Mouse (Mus musculus) intestine, embryonic 15.5 days (tissue): ENCODE measurements at regions not wholly inside any gene's neighbourhood (a gene's known extent, or its start where the extent isn't known, plus 50 kb on each side); places are given as distances from the start of the nearest gene placed in this dataset.

Source experiments
- ATAC-seq: fragments of 200-750 bp; cut with Nextera tagmentation; 2 replicates; pipeline ENCODE4 v1.8.0; 2017; ENCODE audit warnings: moderate TSS enrichment, moderate library complexity
- H3K27ac ChIP-seq: fragments of 300-500 bp; sonication (generic); 2 replicates; pipeline ENCODE4 v1.5.1; 2015; ENCODE audit warnings: mild to moderate bottlenecking, inconsistent platforms
- H3K27me3 ChIP-seq: fragments of 300-500 bp; sonication (generic); replicated peaks from 2 replicates; pipeline ENCODE4 v1.6.1; 2015; ENCODE audit warnings: inconsistent platforms
- H3K36me3 ChIP-seq: fragments of 300-500 bp; sonication (generic); 2 replicates; pipeline ENCODE4 v1.6.1; 2015; ENCODE audit warnings: inconsistent platforms
- H3K4me1 ChIP-seq: fragments of 300-500 bp; sonication (generic); replicated peaks from 2 replicates; pipeline ENCODE4 v1.6.1; 2015; ENCODE audit warnings: inconsistent platforms
- H3K4me2 ChIP-seq: fragments of 300-500 bp; sonication (generic); replicated peaks from 2 replicates; pipeline ENCODE4 v1.6.1; 2015; ENCODE audit warnings: mild to moderate bottlenecking, inconsistent platforms
- H3K4me3 ChIP-seq: fragments of 300-500 bp; sonication (generic); replicated peaks from 2 replicates; pipeline ENCODE4 v1.5.1; 2015; ENCODE audit warnings: inconsistent platforms
- H3K9ac ChIP-seq: fragments of 300-500 bp; sonication (generic); 2 replicates; pipeline ENCODE4 v1.6.1; 2015; ENCODE audit warnings: inconsistent platforms
- H3K9me3 ChIP-seq: fragments of 300-500 bp; sonication (generic); 2 replicates; pipeline ENCODE4 v1.6.1; 2016; ENCODE audit warnings: inconsistent platforms
- WGBS: fragments of 180-500 bp; shearing (Covaris S2); methylation state at CpG from one replicate; pipeline ENCODE4 v1.1.7; 2015; 5-methylcytosine and 5-hydroxymethylcytosine counted together

- H3K27ac ChIP-seq, result no peak overlapping the region
These were observed 201.2 kb downstream of the Klf5 start for GRCm38 (mm10) chr14:99499502-99500266.

GRCm38 (mm10) chr14:99504909-99505308 lies 206.4 kb downstream of the Klf5 start:
- no peak overlapping the region for H3K4me2 ChIP-seq
- H3K36me3 ChIP-seq, result no peaks in the 10 kb centered on the region
- H3K4me1 ChIP-seq, result no peaks in the 10 kb centered on the region
- H3K9me3 ChIP-seq, result no peaks in the 10 kb centered on the region
- H3K4me3 ChIP-seq, result no peak overlapping the region
- WGBS, result 72% methylated on average over 4 of the region's 4 CpGs
- ATAC-seq, result no peak
- no peak overlapping the region for H3K27ac ChIP-seq
- H3K27me3 ChIP-seq, result no peaks in the 10 kb centered on the region
- no peak overlapping the region for H3K9ac ChIP-seq

More at GRCm38 (mm10) chr14:99499502-99500266, 201.2 kb downstream of the Klf5 start:
- 76% methylated on average over 7 of the region's 7 CpGs for WGBS
- no peaks in the 10 kb centered on the region for H3K36me3 ChIP-seq
- H3K9ac ChIP-seq, result no peak overlapping the region
- H3K27me3 ChIP-seq, result no peaks in the 10 kb centered on the region
- H3K4me1 ChIP-seq, result no peaks in the 10 kb centered on the region
- no peak overlapping the region for H3K4me3 ChIP-seq
- H3K4me2 ChIP-seq, result no peak overlapping the region
- no peak for ATAC-seq
- no peaks in the 10 kb centered on the region for H3K9me3 ChIP-seq

- H3K9me3 ChIP-seq, result no peaks in the 10 kb centered on the region
- no peak for ATAC-seq
- no peaks in the 10 kb centered on the region for H3K27me3 ChIP-seq
- 54% methylated on average over 3 of the region's 3 CpGs for WGBS
- H3K4me2 ChIP-seq, result no peak overlapping the region
- no peaks in the 10 kb centered on the region for H3K36me3 ChIP-seq
- H3K4me3 ChIP-seq, result no peak overlapping the region
- no peak overlapping the region for H3K9ac ChIP-seq
- H3K27ac ChIP-seq, result no peak overlapping the region
- H3K4me1 ChIP-seq, result no peaks in the 10 kb centered on the region
These were observed 211.4 kb downstream of the Klf5 start for GRCm38 (mm10) chr14:99509696-99510536.

- no peak overlapping the region for H3K4me3 ChIP-seq
- no peaks in the 10 kb centered on the region for H3K36me3 ChIP-seq
- WGBS, result 93% methylated on average over 1 of the region's 1 CpGs
- H3K27me3 ChIP-seq, result no peaks in the 10 kb centered on the region
- no peaks in the 10 kb centered on the region for H3K9me3 ChIP-seq
- no peak for ATAC-seq
- no peaks in the 10 kb centered on the region for H3K4me1 ChIP-seq
- no peak overlapping the region for H3K9ac ChIP-seq
- no peak overlapping the region for H3K4me2 ChIP-seq
- no peak overlapping the region for H3K27ac ChIP-seq
These were observed 217.0 kb downstream of the Klf5 start for GRCm38 (mm10) chr14:99515474-99515873.

- no peaks in the 10 kb centered on the region for H3K36me3 ChIP-seq
- peak; percentile 76; the same call in 1 of the 2 replicates for ATAC-seq
- no peaks in the 10 kb centered on the region for H3K9me3 ChIP-seq
- H3K4me2 ChIP-seq, result no peak overlapping the region
- H3K9ac ChIP-seq, result no peak overlapping the region
- WGBS, result 80% methylated on average over 6 of the region's 6 CpGs
- no peak overlapping the region for H3K27ac ChIP-seq
- no peaks in the 10 kb centered on the region for H3K27me3 ChIP-seq
- H3K4me3 ChIP-seq, result no peak overlapping the region
- H3K4me1 ChIP-seq, result no peaks in the 10 kb centered on the region
These were observed 218.2 kb downstream of the Klf5 start for GRCm38 (mm10) chr14:99516703-99517102.

- no peaks in the 10 kb centered on the region for H3K36me3 ChIP-seq
- 59% methylated on average over 6 of the region's 6 CpGs for WGBS
- H3K27me3 ChIP-seq, result no peaks in the 10 kb centered on the region
- no peak overlapping the region for H3K27ac ChIP-seq
- H3K4me1 ChIP-seq, result no peaks in the 10 kb centered on the region
- no peak overlapping the region for H3K4me2 ChIP-seq
- H3K9me3 ChIP-seq, result no peaks in the 10 kb centered on the region
- H3K9ac ChIP-seq, result no peak overlapping the region
- 0 out of 2 replicates have a peak, but pooled peaks have one; percentile 45 for ATAC-seq
- no peak overlapping the region for H3K4me3 ChIP-seq
These were observed 221.9 kb downstream of the Klf5 start for GRCm38 (mm10) chr14:99520343-99520742.

- Histone ChIP-seq H3K27ac (no peak overlapping the region), H3K9ac (no peak overlapping the region), H3K4me2 (no peak overlapping the region), H3K4me3 (no peak overlapping the region), H3K27me3 (no peaks in the 10 kb centered on the region), H3K4me1 (no peaks in the 10 kb centered on the region), H3K36me3 (no peaks in the 10 kb centered on the region), H3K9me3 (no peaks in the 10 kb centered on the region)
- 89% methylated on average over 13 of the region's 13 CpGs for WGBS
- ATAC-seq, result no peak
These were observed 223.5 kb downstream of the Klf5 start for GRCm38 (mm10) chr14:99521954-99522523.

GRCm38 (mm10) chr14:99535781-99536180 lies 237.3 kb downstream of the Klf5 start:
- H3K27me3 ChIP-seq, result no peaks in the 10 kb centered on the region
- WGBS, result 66% methylated on average over 6 of the region's 6 CpGs
- no peaks in the 10 kb centered on the region for H3K9me3 ChIP-seq
- H3K36me3 ChIP-seq, result no peaks in the 10 kb centered on the region
- peak; percentile 96 for ATAC-seq
- no peak overlapping the region for H3K4me3 ChIP-seq
- H3K4me2 ChIP-seq, result no peak overlapping the region
- H3K4me1 ChIP-seq, result no peaks in the 10 kb centered on the region
- H3K27ac ChIP-seq, result no peak overlapping the region
- H3K9ac ChIP-seq, result no peak overlapping the region

GRCm38 (mm10) chr14:99537286-99537685 lies 238.8 kb downstream of the Klf5 start:
- 83% methylated on average over 1 of the region's 1 CpGs for WGBS
- H3K9ac ChIP-seq, result no peak overlapping the region
- H3K9me3 ChIP-seq, result no peaks in the 10 kb centered on the region
- no peak for ATAC-seq
- no peak overlapping the region for H3K4me2 ChIP-seq
- no peaks in the 10 kb centered on the region for H3K4me1 ChIP-seq
- H3K4me3 ChIP-seq, result no peak overlapping the region
- H3K27ac ChIP-seq, result no peak overlapping the region
- no peaks in the 10 kb centered on the region for H3K27me3 ChIP-seq
- no peaks in the 10 kb centered on the region for H3K36me3 ChIP-seq

GRCm38 (mm10) chr14:99541716-99542115 lies 243.2 kb downstream of the Klf5 start:
- Histone ChIP-seq H3K9ac (no peak overlapping the region), H3K4me2 (no peak overlapping the region), H3K27ac (no peak overlapping the region), H3K4me1 (no peaks in the 10 kb centered on the region), H3K9me3 (no peaks in the 10 kb centered on the region), H3K27me3 (no peaks in the 10 kb centered on the region), H3K4me3 (no peak overlapping the region), H3K36me3 (no peaks in the 10 kb centered on the region)
- no peak for ATAC-seq

- no peak; the same call in 1 of the 2 replicates for ATAC-seq
- WGBS, result 79% methylated on average over 6 of the region's 6 CpGs
These were observed 249.4 kb downstream of the Klf5 start for GRCm38 (mm10) chr14:99547931-99548330.

More at GRCm38 (mm10) chr14:99547931-99548330, 249.4 kb downstream of the Klf5 start:
- no peaks in the 10 kb centered on the region for H3K36me3 ChIP-seq
- H3K27ac ChIP-seq, result peak overlapping the region; percentile 61
- no peaks in the 10 kb centered on the region for H3K27me3 ChIP-seq
- no peak overlapping the region for H3K4me3 ChIP-seq
- no peak overlapping the region for H3K4me2 ChIP-seq
- H3K9ac ChIP-seq, result no peak overlapping the region
- no peaks in the 10 kb centered on the region for H3K4me1 ChIP-seq
- H3K9me3 ChIP-seq, result no peaks in the 10 kb centered on the region
